Mouse (Mus musculus): Measurements from ENCODE around the gene Tdgf1.

- TF ChIP-seq ZC3H11A (IDR thresholded peaks at IDR 0.05; ENCODE audit: borderline replicate concordance, low read depth, low read length) (no peak), MAFK (IDR thresholded peaks at IDR 0.05; ENCODE audit: insufficient read depth, low read depth, low read length) (no peak), CHD2 (IDR thresholded peaks at IDR 0.05; ENCODE audit: low read depth, low read length) (no peak), HCFC1 (IDR thresholded peaks at IDR 0.05; ENCODE audit: borderline replicate concordance, insufficient read depth, low read length) (no peak)
These were observed 8.9 kb upstream of the Tdgf1 start for GRCm38 (mm10) chr9:110954681-110955445.
